Mouse (Mus musculus): ENCODE measurements around the gene Serpinf1. TPM values are rescaled to one million over a fixed set of nuclear protein-coding genes. Genes with fewer than 3 reads are reported as not detected.

The Serpinf1 gene
- polyA plus RNA-seq, 1 experiment, result 85.3 TPM

GRCm38 (mm10) chr11:75455041-75455736, 32.7 kb upstream of the Serpinf1 start:
- no peak for DNase-seq (ENCODE audit: low spot score)

DNA sequence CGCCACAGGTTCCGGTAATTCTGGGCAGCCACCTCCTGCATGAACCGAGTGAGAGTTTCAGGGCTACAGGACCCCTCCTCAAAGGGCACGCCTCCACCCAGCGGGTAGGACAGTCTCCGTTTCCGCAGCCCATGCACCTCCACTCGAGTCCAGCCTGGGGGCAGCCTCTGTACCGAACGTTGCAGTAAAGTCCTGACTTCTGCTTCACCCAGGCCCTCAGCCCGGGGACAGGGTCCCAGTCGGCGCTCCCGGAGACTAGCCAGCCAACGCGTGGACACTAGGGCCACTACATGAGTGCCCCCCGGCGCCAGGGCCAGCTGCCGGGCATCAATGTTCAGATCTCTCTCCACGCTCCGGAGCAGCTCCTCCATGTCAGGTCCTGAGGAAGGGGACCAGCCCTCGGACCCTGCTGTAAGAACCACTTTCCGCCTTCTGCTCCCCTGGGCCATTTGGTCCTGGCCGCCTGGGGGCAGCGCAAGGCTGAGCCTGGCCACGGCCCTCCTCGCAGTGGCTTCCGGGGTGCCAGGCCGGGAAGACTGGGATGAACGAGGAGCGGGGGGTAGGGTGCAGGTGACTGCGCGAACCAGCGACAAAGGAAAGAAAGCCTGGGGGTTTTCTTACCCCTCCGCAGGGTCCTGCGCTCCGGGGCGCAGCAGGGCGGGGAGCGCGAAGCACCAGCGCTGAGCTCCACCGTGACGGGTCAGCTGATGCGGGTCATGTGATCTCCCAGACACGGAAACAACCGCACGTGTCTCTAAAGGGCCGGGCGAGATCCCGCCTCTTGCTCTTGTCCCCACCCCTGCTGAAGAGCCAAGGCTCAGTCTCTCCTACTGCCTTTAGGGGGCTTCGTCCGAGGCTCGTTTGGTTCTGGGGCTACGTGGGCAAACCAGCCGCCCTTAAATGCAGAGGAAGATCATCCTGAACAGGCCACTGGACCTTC, 31.8 kb upstream of the Serpinf1 start, which contains the start of gene Wdr81:
Gene Wdr81, minus strand, starts transcription at position 727 of the 940 bp plus-strand sequence.
- DNase-seq (ENCODE audit: low spot score), result peak; percentile 80

GRCm38 (mm10) chr11:75452812-75453557, 30.5 kb upstream of the Serpinf1 start:
- DNase-seq (ENCODE audit: low spot score), result no peak

GRCm38 (mm10) chr11:75452081-75452480, 29.6 kb upstream of the Serpinf1 start:
- DNase-seq (ENCODE audit: low spot score), result no peak

DNA sequence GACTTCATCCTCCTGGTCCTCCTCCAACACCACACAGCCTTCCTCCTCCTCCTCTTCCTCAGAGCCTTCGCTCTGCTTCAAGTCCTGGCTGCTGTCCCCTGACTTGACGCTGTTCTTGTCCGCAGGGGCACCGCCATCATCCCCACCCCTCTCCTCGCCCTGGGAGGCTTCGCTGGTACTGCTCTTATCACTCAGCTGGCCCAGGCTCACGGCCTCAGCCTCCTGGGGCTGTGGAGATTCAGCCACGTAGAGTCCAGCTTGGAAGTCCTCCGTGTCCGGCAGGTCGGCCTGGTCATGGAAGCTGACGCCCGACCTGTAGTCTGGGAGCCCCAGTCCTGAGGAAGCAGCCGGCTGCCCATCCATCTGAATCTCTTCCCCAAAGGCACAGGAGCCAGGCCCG, 28.4 kb upstream of the Serpinf1 start:
- DNase-seq (ENCODE audit: low spot score), result no peak

- DNase-seq (ENCODE audit: low spot score), result no peak
These were observed 27.9 kb upstream of the Serpinf1 start for GRCm38 (mm10) chr11:75450304-75450908.

DNA sequence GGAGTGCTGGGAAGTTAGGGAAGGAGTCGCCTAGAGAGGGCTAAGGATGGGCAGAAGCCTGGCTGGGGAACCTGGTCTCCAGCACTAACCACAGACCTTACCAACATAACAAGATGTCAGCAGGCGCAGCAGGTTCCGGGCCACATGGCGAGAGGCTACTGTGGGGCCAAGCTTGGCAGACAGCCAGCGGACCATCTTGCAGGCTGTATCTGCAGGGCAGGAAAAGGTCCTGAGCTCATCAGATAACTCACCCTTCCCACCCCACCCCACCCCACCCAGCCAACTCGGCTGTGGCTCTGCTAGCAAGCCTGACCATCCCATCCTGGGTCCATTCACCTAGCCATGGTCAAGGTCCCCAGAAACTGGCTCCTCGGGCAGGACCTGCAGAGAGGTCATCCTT, 27.2 kb upstream of the Serpinf1 start:
- DNase-seq (ENCODE audit: low spot score), result no peak

DNA sequence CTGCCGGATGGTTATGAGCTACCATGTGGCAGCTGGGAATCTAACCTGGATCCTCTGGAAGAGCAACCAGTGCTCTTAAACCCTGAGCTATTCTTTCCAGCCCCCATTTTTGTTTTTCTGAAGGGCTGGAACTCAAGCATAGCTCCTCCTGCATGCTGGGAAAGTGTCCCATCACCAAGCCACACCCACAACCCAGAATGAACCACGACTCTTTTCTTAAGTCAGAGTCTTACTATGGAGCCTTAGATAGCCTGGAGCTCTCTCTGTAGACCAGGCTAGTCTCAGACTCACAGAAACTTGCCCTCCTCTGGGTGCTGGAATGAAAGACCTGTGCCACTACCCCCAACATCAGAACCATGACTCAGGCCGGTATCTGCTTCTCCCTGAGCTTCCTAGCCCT, 26.1 kb upstream of the Serpinf1 start:
- no peak for DNase-seq (ENCODE audit: low spot score)

- DNase-seq (ENCODE audit: low spot score), result no peak
These were observed 21.2 kb upstream of the Serpinf1 start for GRCm38 (mm10) chr11:75443711-75444110.

DNA sequence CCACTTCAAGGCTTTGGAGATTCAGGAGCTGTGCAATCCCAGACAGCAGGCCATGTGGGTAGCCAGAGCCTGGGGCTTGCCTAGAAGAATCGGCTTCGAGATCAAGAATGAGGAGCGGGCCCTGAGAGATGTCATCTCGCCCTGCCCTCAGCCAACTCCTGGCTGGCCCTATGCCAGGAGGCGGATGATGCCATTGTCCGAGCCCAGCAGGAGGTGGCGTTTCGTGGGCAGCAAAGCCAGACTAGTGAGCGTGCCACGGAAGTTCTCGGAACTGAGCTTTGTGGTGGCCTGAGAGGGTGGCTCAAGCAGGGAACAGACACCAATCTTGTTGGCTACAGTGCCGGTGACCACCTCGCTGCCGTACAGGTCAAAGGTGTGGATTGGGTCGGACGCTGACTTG, 19.1 kb upstream of the Serpinf1 start:
- no peak for DNase-seq (ENCODE audit: low spot score)

GRCm38 (mm10) chr11:75441034-75441433, 18.5 kb upstream of the Serpinf1 start:
- DNase-seq (ENCODE audit: low spot score), result no peak

DNA sequence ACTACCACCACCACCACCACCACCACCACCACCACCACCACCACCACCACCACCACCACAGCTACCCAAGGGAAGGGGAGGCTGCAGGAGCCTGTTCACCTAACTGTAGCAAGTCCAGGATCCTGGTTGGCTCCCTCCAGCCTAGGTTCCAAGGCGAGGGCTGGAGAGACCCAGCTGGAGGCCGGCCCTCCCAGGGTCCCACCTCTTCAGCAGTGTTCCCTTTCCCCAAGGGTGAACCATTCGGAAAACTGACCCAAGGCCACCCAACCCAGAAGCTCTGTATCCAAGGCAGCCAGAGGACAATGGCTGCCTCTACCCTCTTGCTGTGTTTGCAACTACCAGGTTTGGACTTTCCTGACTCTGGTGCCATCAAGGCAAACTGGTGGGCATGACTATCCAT, 17.4 kb upstream of the Serpinf1 start:
- DNase-seq (ENCODE audit: low spot score), result no peak

GRCm38 (mm10) chr11:75439363-75439762, 16.9 kb upstream of the Serpinf1 start, which contains the start of gene Serpinf2:
TSS of gene Serpinf2 (minus strand) at chr11:75439591.
- DNase-seq (ENCODE audit: low spot score), result no peak

DNA sequence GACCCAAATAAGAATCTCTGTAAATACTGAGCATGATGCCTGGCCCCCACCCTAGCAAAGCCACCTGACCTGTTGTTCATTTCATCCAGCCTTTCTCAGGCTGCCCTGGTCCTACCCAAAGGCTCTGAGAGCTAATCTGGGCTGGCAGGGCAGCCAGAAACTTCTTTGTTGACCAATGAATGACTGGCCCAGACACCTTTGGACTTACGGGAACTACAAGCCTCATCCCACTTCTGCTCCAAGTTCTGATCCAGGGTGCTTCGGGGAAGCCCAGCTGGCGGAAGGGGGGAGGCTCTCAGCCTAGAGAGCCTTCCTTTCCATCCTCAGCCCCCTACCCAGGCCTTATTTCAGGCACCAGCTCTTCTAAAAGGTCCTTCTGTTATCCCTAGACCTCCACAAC, 16.3 kb upstream of the Serpinf1 start:
- DNase-seq (ENCODE audit: low spot score), result no peak

DNA sequence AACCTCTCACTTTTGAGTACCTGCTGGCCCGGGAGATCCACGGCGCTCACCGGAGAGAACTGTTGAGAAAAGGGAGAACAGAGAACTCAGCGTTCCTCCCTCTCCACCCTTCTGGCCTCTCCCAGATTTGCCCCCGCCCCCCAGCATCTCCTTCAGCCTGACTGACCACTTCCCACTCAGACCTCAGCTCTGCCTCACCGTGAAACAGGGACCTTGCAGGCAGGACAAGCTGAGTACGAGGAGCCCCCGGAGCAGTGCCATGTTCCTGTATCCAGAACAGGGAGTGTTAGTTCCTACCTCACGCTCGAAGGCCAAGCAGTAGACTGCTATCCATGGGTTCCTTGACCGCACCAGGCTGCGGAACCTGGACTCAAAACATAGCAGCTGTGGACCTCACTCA, 15.7 kb upstream of the Serpinf1 start:
- no peak for DNase-seq (ENCODE audit: low spot score)

DNA sequence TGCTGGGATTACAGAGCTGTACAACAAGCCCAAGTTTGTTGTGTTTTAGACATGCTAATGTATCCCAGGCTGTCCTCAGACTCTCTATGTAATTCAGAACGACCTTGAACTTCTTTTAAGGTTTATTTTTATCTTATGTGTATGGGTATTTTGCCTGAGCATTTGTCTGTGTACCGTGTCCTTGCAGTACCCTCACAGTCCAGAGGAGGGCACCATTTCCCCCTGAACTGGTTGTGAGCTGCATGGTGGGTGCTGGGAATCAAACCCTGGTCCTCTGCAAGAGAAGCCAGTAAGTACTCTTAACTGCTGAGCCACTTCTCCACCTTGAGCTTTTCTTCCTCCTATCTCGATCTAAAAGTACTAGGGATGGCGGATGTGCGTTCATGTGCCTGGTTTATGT, 11.6 kb upstream of the Serpinf1 start:
- no peak for DNase-seq (ENCODE audit: low spot score)

- DNase-seq (ENCODE audit: low spot score), result no peak
These were observed 8.8 kb upstream of the Serpinf1 start for GRCm38 (mm10) chr11:75431307-75431706.

- no peak for DNase-seq (ENCODE audit: low spot score)
These were observed 6.7 kb upstream of the Serpinf1 start for GRCm38 (mm10) chr11:75429019-75429705.

- no peak for DNase-seq (ENCODE audit: low spot score)
These were observed 2.0 kb upstream of the Serpinf1 start for GRCm38 (mm10) chr11:75424459-75424858.

DNA sequence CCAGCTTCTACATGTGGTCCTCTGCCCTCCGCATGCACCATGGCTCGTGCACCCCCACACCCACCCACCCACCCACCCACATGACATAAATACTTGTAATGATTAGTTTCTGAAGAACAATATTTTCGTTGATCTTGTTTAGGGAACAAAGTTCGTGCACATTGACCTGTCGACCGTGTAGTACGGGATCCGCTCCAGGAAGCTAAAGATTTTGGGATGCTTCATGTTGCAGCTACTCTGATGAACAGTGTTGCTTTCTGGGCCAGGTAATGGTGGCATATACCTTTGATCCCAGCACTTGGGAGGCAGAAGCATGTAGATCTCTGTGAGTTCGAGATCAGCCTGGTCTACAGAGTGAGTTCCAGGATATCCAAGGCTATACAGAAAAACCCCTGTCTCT, 1.5 kb upstream of the Serpinf1 start:
- no peak for DNase-seq (ENCODE audit: low spot score)

DNA sequence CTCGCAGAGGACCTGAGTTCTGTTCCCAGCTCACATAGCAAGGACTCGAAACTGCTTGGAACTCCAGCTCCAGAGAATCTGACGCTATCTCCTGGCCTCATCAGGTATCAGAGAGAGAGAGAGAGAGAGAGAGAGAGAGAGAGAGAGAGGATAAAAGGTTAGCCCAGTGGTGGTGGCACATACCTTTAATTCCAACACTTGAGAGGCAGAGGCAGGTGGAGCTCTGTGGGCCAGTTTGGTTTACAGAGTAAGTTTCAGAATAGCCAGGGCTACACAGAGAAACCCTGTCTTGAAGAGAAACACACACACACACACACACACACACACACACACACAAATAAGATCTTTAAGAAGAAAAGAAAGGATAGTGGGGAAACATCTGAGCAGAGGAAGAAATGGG, 590 bp upstream of the Serpinf1 start:
- no peak for DNase-seq (ENCODE audit: low spot score)
